Mouse (Mus musculus) G1E (cell line): ENCODE data around the gene 4933405L10Rik.

ENCODE experiments used
- CTCF ChIP-seq: IDR thresholded peaks from 2 replicates; pipeline ENCODE4 v1.5.1; 2012; ENCODE audit warnings: low read depth, low read length, inconsistent platforms, mixed read lengths
- GATA1 ChIP-seq: IDR thresholded peaks from 2 replicates; pipeline ENCODE4 v1.6.1; 2012; ENCODE audit warnings: borderline replicate concordance, low read length, inconsistent platforms, mixed read lengths
- POLR2AphosphoS5 ChIP-seq: IDR thresholded peaks from 2 replicates; pipeline ENCODE4 v1.6.1; 2012; ENCODE audit warnings: low read depth, low read length, inconsistent platforms; ENCODE audit not compliant: insufficient replicate concordance

DNA sequence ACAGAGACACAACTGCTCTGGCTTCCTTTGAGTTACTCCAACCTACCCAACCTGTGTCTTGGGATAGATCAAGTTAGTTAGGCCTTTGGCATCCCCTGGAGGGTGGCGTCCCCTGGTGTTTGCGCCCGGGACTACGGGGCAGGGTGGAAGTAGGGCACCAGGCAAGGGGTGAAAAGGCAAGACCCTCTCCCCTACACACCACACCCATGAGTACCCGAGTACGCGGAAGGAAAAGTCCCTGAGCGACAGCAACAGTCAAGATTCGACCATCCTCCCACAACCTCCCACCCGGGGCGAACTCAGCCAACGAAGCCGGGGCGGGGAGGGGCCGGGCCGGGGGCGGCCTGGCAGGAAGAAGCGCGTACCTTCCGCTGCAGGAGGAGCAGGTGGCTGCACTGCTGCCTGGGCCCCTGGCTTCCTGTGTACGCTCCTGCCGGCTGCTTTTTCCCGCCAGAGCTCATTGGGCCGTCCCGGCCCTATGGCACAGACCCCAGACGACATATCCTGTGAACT lies 21.6 kb upstream of the 4933405L10Rik start, which contains the start of gene Carmil2:
- TF ChIP-seq CTCF (peak; percentile 75), GATA1 (no peak), POLR2AphosphoS5 (no peak)
